Mouse (Mus musculus) retina, embryonic 14.5 days (tissue): ENCODE measurements at regions not wholly inside any gene's neighbourhood (a gene's known extent, or its start where the extent isn't known, plus 50 kb on each side); places are given as distances from the start of the nearest gene placed in this dataset.

Source experiments
- DNase-seq: peaks from one replicate; pipeline ENCODE4 v3.0.0-alpha.2; 2015; ENCODE audit warnings: low spot score

DNA sequence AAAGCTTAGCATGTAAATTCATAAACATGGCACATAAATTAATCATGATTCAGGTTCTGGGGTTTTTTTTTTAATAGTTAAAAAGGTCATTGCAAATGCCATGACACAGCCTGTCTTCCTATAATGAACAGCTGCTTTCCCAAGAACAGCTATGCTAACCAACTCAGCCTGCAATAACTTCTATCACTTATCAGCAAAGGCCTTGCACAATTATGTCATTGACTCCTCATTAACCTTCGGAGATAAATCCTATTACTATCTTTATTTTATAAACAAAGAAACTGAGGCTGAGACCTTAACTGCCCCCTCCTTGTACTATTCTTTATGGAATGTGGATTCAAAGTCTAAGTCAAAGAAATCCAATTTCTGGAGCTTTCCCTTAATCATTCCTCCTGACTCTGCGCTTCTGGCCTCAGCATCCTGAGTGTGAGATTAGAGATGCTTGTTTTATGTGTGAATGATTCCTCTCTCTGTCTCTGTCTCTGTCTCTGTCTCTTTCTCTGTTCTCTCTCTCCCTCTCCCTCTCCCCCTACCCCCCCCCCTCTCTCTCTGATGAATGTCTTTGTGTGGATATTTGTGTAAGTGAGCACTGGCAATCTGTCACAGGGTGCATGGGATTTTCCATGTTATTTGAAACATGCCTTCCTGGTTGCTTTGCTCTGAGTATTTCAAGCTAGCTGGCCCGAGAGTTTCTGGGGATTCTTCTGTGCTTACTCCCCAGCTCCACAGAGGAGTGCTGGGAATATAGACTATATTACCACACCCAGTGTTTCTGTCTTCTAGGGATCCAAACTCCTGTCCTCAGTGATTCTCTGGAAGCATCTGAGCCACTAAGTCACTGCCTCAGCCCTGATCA is 243.1 kb upstream of the Il12b start:
- DNase-seq = no peak

DNA sequence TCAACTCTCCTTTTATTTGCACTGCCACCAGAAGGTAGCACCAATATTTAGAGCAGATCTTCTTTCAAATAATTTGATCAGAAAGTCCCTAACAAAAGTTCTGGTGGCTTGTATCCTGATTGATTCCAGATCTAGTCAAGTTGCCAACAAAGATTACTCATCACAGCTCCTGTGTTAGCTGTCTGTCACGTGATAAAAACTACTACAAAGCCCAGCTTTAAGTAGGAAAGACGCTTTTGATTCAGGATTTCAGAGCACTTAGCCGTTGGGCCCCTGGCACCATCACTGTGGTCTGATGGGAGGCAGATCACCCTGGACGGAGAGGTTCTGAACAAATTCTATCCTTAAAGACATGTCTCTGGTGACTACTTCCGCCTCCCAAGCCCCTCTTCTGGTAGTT is 241.6 kb upstream of the Il12b start:
- DNase-seq = no peak

DNA sequence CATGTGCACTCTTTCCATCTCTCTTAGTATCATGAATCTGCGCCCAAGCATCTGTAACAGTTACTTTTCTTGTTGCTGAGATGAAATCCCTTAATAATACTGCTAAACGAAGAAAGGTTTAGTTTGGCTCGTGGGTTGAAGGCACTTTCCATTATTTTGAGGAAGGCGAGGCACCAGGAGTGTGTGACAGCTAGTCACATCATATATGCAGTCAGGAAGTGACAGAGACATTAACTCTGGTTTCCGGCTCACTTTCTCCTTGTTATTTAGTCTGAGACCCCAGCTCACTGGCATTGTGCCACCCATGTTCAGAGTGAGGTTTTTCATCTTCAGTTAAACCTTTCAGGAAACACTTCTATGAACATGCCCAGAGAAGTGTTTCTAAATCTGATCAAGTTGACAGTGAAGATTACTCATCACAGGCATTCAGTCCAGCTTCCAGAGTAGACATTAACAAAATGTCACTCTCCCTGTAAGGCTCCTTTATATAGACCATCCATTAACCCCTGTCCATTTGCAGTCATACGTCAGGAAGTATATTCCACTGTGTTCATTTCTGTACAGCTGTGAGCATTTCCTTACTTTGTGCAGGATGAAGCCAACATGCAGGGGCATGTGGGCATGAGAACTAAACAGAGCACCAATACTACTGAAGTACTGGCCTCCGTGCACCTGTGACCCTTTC is 238.0 kb upstream of the Il12b start:
- DNase-seq = no peak

DNA sequence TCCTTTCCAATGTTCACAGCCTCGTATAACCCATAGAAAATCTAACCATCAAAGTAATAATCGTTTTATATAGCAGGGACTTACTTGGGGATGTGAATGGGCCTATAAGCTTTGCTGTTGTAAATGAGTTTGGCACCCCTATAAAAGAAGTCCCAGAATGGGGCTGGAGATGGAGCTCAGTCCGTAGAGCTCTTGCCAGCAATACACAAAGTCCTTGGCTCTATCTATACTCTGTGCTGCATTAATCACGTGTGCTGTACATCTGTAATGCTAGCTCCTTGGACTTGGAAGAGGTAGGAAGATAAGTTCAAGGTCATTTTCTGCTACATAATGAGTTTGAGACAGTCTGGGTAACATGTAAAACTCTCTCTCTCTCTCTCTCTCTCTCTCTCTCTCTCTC is 236.8 kb upstream of the Il12b start:
- no peak for DNase-seq

DNA sequence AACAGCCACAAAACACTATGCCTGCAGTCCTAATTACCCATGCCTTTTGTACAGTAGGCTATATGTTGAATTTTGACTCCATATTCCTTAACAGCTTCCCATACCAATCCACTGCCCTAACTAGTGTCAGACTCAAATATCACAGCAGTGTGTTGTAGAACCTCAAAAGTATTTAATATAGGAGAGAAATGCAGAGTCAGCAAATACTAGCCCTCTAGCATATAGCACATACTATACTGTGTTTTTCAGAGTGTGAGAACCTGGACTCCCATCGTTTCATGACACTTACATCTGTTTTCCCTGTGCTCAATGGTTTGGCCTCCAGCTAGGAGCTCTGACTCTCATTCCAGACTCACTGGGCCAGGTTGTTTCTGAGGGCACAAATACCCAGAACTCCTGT is 236.1 kb upstream of the Il12b start:
- DNase-seq = no peak

DNA sequence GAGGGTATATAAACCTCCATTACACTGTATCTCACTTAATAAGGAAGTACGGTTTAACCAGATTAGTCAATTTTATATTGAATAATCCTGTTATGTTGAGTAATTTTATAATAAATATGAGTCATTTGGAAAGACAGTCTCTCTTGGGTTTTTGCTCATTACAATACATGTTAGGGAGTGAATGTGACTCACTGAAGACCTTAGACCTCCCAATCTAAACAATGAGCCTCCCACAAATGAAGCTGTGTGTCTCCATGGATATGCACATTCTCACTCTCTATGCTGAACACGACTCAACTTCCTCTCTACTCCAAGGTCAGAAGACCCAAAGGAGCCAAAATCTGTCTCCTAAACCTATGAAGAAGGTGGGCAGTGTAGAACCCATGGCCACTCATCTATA is 235.7 kb upstream of the Il12b start:
- no peak for DNase-seq

DNA sequence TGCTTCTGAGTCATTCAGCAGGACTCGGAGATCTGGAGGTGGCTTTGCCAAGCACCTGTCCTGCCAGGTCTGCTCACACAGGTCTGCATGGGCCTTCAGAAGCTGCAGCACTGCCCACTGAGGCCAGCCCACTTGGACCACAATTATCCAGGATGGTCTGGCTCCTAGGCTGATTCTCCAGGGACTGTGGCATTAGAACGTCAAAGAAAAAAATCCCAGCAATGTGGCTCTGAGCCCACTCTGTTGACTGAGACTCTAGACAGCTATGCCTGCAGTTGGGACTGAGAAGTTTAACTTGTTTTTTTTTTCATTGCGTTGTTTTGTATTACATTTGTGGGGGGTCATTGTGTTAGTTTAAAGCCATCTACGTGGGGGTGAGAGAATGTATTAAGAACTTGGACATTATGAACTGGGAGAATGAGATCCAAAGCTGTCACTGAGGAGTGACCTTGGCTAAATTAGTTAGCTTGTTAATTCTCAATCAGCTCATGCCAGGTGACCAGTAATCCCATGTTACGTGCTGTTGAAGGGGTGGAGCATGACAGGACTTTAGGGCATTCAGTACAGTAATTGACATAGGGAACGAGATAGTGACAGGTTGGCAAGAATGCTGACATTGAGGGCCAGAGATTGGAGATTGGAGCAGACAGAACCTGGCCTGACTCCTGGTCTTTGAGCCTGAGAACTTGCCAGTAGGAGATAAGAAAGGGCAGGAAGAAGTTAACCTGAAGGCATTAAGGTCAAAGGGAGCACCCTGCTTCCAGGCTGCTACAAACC is 232.0 kb upstream of the Il12b start:
- DNase-seq = no peak

DNA sequence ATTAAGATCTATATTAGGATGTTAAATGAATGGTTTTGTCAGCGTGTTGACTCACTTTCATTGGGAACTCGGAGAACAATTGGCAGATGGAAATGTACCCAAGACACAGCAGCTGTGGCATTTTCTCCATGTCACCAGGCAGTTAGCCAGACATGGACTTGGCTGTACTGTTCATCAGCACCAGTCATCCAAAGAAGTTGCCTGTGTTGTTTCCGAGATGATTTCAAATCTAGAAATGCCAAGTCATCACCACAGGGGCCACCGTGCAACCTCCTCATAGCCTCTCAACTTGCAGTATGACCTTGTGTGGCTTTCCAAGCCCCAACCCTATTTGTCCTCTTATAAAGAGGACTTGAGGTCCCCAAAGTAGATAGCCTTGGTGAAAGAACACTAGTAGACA is 227.4 kb upstream of the Il12b start:
- DNase-seq = no peak

DNA sequence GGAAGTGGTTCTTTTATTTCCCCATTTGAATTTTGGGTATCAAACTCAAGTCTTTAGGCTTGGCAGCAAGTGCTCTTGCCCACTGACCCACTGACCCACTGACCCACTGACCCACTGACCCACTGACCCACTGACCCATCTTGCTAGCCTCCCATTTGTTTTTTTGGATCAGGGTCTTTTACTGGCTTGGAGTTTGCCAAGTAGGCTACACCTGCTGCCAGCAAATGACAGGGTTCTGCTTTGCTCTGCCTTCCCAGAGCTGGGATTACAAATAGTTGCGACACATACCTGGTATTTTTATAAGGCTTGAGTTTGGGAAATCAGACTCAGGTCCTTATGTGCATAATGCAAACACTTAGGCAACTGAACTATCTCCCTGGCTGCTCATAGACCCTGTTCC is 226.7 kb upstream of the Il12b start:
- no peak for DNase-seq

DNA sequence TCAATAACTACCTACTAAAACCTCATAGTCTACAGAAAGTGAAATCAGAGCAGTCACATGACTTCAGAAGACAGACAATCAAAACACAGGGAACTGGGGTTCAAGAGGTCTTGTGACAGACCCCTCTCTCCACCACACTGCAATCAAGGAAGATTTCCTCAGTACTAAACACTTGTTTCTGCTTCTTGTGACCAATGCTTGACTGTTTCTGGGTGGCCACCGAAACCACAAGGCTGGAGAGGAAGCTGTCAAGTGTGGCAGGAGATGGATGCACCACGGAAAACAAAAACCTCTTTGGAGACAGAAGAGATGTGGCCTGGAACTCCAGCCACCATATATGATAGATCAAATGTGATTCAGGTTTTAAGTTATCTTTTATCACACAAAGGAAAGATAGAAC is 225.3 kb upstream of the Il12b start:
- DNase-seq = no peak

DNA sequence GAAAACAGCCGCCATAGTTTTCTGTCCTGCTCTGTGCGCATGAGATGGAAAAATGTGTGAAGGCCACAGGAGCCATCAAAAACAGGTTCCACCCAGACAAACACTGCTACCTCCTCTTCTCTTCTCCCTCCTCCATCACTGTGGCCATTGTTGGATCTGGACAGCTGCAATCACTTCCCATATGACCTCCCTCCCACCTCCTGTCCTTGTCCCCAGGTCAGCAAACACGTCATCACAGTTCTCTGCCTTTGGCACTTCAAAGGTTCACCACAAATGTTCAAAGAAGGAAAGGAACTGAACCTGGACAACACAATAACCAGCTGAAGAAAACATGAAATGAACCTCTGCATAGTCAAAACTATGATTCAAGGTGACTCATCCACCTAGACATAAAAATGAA is 220.2 kb upstream of the Il12b start:
- DNase-seq = no peak

DNA sequence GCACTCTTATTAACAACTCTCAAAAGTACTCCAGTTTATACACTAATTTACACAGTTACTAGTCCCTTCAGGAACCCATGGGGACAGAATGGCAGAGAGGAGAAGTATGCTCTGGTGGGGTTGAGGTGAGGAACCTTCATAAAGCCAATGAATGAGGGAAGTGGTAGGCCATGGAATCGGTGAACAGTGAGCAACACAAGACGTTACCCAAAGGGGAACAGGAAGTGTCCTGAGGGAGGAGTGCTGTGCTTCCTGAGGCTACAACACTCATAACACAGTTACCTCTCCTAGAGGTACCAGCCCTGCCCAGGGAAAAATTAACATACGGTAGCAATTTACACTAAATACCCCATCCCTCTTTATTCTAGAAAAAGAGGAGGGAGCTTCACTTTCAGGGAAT is 216.0 kb upstream of the Il12b start:
- no peak for DNase-seq

DNA sequence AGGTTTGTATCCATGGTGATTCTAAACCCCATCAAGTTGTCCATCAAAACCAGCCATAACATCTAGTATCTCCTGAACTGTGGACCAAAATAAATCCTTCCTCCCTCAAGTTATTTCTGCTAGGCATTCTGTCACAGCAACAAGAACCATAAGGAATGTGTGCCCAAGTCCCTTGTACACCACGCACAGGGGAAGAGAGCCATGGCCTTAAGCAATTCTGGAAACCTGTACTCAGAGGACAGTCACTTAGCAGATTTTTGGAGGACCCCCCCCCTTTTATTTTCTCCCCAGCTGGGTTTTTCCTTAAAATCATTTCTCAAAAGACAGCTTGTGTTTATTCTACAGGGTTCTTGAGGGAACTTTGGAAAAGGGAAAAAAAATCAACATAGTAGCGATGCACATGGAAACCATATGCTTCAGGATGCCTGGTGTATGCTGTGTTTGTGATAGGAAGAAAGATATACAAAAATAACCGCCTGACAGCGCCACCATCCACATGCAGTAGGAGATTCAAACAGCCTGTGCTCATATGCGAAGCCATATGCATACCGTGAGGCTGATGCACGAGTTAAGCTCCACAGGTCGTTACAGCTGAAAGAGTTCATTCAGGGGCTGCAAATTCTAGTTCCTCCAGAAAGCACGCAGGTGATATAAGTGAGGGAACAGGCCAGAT is 214.5 kb upstream of the Il12b start:
- DNase-seq = no peak

DNA sequence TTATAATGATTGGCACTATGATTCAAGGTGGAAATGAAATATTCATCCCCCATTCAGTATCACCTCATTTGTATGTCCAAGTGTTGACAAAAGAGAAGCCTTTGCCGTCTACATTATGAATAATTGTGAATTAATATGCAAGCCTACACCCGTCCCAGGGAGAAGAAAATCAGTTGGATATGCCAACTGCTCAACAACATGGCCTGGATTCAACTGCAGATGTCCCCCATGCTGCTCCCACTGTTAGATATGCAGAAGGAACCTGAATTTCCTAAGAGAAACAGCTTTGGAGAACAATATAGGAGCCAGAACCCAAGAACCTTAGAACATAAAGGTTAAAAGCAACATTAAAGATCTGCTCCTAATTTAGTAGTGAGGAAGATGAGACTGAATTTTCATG is 211.7 kb upstream of the Il12b start:
- no peak for DNase-seq

DNA sequence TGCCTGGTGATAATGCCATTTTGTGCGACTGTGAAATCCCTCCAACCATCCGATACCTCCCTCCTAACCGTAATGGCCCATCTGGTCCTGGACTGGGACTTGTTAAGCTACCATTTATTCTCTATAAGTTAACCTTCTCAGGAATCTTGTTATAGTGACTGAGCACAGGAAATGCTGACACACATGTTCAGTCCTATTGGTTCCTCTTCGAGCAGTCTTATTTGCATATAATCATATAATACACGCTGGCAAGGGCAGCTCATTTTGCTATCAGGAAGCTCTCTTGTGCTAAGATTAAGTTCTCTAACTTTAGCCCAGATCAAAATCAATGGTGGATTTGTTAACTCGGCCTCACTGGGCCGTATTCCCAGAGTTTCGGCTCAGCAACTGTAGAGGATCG is 206.1 kb upstream of the Il12b start:
- no peak for DNase-seq

DNA sequence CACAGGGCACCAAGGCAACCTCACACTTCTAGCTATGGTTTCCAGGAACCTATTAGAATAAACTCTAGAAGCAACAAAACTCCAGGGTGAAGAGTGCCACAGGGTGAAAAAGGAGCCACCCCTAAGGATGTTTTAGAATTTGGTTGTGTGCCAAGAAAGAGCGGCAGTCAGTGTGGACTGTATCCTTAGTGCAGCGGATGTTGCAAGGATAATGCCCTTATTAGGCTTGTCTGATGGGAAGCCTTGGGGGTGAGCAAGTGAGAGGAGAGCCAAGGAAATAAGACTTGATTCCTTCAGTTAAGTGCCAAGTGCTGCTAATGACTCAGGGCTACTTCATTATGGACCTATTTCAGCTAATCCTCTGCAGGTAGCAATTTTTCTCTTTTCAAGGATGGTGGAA is 197.1 kb upstream of the Il12b start:
- DNase-seq = no peak

DNA sequence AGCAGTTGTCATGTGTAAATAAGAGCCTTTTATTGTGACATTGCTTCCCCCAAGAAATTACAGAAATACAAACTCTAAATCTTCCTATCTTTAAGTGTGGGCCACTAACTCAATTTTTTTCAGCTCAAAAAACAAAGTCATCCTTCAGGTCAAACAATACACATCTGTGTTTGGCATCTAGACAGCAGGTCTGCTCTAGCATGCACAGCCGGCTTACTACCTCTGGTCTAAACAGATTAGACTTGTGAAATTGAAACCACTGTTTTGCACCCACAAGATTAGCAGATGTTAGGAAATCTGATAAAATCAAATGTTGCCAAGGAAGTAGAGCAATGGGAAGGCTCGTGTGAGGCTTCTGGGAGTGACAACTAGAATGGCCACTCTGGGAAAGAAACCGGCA is 195.5 kb upstream of the Il12b start:
- DNase-seq = no peak

DNA sequence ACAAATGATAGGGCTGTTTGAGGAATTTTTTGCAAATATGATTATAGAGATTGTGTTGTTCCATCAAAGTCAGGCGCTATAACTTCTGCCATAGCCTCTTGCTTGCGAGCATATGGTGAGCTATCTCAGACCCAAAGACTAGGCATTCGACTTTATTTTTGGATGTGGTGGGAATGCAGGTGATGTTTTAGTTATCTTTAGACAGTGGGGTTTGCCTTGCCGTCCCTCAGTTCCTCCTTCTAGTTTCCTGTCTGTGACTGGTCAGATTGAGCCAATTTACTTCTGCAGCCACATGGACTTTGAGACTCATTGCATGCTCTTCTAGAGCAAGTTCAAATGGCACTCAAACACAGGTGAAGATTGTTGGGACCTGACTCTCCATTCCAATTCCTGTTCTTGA is 193.0 kb upstream of the Il12b start:
- no peak for DNase-seq

DNA sequence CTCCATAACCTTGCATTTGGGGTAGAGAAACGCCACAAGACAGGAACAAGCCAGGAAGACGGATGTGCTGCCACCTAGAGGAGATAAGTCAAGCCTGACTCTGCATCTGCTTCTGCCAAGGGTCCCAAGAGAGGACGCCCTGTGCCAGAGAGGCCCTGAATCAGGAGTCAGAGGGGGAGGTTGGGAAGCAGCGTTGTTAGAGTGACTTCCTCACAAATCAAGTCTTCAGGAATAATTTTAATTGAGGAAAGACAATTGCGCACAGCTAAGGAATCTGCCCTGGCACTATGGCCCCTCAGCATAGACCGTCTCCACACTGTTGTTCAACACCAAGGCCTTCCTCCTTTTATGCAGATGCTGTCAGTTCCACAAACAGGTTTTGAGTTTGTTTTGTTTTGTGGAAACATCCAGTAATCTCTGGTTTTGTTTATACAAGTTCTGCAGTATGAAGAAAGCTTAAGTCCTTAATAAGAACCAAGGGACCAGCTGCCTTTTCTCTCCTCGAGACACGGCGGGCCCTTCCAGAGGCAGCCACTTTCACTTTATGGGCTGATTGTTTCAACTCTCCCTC is 187.9 kb upstream of the Il12b start:
- peak; percentile 78 for DNase-seq

DNA sequence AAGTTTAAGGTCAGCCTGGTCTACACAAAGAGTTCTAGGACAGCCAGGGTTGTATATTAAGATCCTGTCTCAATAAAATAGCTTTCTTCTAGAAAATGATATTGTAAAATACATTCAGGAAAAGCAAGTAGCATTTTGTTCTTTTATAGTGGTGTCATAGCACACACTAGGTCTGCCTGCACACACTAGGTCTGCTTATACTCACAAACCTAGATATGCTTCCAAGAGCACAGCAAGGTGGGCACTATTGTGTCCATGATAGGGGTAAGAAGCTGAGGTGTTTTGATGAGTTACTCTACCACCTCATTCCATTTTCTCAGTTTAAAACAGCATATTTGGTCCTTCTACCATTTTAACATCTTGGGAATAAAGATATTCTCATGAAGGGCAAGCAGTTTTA is 185.8 kb upstream of the Il12b start:
- DNase-seq = no peak

DNA sequence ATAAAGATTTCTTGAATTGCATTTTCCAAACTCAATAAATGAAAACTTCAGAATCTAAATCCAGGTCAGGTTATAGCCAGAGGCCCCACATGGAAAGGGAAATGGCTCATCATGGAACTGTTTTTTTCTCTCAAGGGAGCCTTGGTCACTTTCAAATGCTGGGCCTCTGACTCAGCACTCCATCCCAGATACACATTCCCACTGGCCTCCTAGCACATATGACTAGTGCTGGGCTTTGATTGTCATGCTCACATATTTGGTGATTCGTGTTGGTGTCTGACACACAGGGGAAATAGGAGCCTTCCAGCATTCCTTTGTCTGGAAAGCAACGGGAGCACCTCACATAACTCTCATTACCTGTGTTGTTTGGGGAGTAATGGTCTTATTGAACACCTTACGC is 183.5 kb upstream of the Il12b start:
- DNase-seq = no peak

DNA sequence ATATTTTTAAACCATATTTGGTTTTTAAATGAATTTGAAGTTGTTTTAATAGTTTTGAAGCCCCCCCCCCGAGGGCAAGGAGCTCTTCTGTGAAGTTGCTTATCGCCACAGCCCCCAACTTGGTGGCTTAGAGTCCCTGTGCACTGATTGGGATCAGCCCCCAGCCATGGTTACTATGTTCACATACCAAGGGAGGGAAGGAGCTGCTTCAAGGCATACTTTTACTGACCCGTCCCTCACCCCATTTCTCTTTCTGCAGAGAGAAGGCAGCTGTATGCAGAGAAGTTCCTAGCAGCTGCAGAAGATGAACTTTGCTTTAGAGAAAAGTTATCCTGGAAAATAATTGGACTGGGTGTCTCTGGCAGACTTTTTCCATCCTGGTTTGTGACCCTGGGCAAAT is 179.9 kb upstream of the Il12b start:
- no peak for DNase-seq
